Mouse (Mus musculus): ENCODE data around the gene Srgap1.
A peak's percentile ranks its signal among the peaks of the same experiment; 100 is the strongest.

Srgap1 gene

GRCm38 (mm10) chr10:121877906-121878305, 169.2 kb downstream of the Srgap1 start:
- DNase-seq (ENCODE audit: low spot score), result no peak

DNA sequence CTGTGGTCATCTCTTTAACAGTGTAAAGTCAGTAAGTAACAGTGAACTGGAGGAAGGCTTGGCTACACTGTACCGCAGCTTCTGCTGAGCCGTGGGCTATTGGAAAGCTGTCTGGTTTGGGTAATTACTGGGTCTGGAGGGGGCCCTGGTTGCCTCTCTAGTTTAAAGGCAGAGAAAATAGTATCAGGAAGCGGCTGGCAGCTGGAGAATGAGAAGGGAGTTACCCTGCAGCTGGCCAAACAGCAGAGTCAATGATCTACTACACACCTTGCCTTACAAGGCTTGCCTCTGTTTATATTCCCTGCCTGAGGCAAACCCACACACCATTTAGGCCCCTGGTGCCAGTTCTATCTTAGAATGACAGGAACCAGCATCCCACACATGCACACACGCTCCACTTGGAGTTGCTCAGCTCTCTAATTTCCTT, 174.0 kb downstream of the Srgap1 start:
- no peak for DNase-seq (ENCODE audit: low spot score)

DNA sequence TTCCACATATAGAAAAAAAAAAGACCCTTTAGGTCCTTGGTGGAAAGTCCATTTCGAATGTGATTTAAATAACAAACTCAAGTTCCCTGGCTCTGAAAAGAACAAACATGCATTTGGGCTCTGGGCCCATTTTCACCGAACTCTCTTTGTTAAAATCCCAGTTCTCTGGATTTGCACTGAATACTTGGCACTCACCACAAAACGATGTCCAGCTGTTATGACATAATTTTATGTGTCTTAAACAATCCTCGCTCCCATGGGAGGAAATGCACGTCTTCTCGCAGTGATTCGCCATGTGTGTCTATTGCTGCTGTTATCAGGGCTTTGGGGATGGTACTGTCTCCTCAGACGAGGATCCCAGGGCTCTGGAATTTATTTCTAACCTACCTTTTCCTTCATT, 177.2 kb downstream of the Srgap1 start:
- DNase-seq (ENCODE audit: low spot score), result no peak

DNA sequence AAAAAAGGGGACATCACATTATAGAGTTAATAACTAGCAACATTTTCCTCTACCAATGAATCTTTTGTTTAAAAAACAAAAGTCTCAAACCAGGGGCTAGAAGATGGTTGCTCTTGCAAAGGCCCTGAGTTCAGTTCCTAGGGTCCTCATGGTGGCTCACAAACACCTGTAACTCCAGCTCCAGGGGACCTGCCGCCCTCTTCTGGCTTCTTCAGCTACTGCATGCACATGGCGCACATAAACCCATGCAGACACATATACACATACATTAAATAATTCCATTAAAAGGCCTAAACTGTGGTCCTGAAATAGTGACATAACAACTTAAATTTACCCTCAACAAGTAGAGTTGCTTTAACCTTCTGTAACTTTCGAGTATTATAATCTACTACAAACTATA, 178.9 kb downstream of the Srgap1 start:
- no peak for DNase-seq (ENCODE audit: low spot score)

- no peak for DNase-seq (ENCODE audit: low spot score)
Measured at GRCm38 (mm10) chr10:121865503-121866239, 181.4 kb downstream of the Srgap1 start.

GRCm38 (mm10) chr10:121860924-121861323, 186.2 kb downstream of the Srgap1 start:
- no peak for DNase-seq (ENCODE audit: low spot score)

GRCm38 (mm10) chr10:121859803-121860571, 187.1 kb downstream of the Srgap1 start:
- no peak for DNase-seq (ENCODE audit: low spot score)

DNA sequence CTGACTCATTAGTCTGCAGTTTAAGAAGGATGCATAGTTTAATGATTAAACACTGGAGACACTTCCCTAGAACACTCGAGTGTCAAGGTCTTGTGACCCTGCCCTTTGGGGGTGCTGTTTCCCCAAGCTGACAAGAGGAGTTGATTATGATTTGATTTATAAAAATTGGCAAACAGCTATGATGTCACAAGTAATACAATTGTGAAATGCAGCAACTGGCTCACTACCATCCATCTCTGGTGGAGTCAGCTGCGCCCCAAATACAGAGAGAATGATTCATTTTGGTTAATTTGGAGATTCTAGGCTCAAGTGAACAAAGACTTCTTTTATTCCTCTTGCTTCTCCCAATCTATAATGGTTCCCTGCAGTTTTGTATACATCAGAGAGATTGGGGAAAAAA, 188.2 kb downstream of the Srgap1 start:
- DNase-seq (ENCODE audit: low spot score), result no peak

DNA sequence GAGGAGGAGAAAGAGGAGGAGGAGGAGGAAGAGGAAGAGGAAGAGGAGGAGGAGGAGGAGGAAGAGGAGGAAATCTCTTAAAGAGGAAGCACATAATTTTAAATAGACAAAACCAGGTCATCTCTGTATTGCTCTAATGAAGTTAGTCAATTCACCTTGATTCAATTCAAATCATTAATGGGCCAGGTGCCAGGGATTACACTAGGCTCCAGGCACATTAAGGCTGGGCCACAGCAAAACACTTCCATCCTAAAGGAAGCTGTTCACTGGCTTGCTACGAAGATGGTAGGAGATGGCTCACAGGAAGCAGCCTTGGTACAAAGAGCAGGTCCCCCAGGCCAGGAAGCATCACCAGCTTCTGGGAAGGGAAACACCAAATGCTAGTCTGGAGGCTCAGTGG, 189.0 kb downstream of the Srgap1 start:
- DNase-seq (ENCODE audit: low spot score), result no peak

GRCm38 (mm10) chr10:121855863-121856446, 191.2 kb downstream of the Srgap1 start:
- DNase-seq (ENCODE audit: low spot score), result peak; percentile 21

DNA sequence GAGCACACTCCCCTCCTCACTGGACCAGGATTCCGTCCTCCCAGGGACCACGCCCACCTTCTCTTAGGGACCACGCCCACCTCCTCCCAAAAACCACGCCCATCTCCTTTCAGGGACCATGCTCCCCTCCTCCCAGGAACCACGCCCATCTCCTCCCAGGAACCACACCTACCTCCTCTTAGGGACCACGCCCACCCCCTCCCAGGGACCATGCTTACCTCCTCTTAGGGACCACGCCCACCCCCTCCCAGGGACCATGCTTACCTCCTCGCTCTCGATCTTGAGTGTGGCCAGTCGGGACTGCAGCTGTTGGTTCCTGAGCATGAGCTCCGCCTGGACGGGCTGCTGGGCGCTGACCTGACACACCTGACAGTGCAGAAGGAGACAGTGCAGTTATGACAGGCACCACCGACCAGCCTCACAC, 193.7 kb downstream of the Srgap1 start:
- no peak for DNase-seq (ENCODE audit: low spot score)

- peak; percentile 30 for DNase-seq (ENCODE audit: low spot score)
Measured at GRCm38 (mm10) chr10:121849496-121849895, 197.6 kb downstream of the Srgap1 start.

DNA sequence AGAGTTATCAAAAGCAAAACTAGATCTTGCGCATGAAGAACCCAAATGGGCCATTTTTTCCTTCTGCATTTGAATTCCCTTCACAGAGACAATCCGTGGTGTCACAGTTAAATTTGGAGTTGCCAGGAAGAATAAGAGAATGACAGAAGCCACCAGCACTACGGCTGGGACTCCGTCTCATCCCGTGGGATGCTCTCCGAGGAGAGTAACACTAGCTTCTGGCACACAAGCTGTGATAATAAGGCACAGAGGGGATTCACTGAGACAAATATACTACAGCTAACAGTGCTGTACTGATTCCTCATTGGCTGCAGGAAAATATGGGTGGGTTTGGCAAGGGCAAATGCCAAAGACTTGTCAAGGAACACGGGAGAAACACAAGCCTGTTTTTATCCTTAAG, 201.4 kb downstream of the Srgap1 start:
- DNase-seq (ENCODE audit: low spot score), result no peak

GRCm38 (mm10) chr10:121837166-121837898, 209.8 kb downstream of the Srgap1 start:
- DNase-seq (ENCODE audit: low spot score), result no peak

GRCm38 (mm10) chr10:121836507-121837165, 210.5 kb downstream of the Srgap1 start:
- peak; percentile 47 for DNase-seq (ENCODE audit: low spot score)

- DNase-seq (ENCODE audit: low spot score), result no peak
Measured at GRCm38 (mm10) chr10:121833443-121833842, 213.7 kb downstream of the Srgap1 start.

DNA sequence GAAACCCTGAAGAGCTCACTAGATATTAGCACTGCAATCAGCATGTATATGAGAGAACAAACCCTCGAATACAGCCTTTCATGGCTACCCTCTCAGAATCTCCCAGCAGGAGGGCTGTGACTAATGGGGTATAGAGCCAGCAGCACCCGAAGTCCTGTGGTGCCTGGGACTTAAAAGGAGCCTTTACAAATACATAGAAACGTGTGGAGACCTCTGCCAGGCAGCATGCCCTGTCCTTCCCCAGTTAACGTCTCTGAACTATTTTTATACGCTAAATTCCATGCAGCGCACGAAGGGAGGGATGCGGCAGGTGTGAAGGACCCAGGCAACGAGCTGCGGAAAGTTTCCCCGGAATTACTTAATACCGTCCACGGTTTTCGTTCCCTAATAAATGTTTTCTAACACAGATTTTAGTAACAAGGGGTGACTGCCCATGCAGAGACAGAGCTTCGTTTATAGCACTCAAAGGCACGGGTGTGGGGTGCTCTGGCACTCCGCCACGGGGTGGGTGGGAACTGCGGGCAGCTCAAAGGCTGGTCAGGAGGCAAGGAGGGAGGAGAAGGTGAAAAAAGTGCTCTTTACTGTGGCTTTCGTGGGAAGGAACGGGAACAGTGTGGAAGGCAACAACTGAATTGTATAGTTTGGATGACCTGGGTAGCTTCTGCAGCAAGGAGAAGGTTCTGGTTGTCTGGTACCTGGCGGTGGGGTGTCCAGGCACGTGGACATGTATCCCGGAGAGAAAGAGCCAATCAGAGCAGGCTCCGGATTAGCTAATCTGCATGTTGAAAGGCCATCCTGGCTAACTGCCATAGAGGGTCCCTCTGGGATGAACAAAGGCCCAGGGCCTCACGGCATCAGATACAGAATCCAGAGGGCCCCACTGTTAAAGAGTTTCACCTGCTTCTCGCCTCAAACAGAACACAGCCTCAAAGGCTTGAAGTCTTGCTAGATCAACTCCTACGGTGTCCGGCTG, 216.5 kb downstream of the Srgap1 start:
- DNase-seq (ENCODE audit: low spot score), result no peak

GRCm38 (mm10) chr10:121829800-121830303, 217.3 kb downstream of the Srgap1 start:
- DNase-seq (ENCODE audit: low spot score), result no peak

GRCm38 (mm10) chr10:121829034-121829433, 218.1 kb downstream of the Srgap1 start:
- no peak for DNase-seq (ENCODE audit: low spot score)

- no peak for DNase-seq (ENCODE audit: low spot score)
Measured at GRCm38 (mm10) chr10:121822674-121823073, 224.4 kb downstream of the Srgap1 start.

Measured in lung, postnatal 25 days (tissue).